Comparison of ENCODE assay signal across 10 mouse cellular contexts in the genomic region with DNA sequence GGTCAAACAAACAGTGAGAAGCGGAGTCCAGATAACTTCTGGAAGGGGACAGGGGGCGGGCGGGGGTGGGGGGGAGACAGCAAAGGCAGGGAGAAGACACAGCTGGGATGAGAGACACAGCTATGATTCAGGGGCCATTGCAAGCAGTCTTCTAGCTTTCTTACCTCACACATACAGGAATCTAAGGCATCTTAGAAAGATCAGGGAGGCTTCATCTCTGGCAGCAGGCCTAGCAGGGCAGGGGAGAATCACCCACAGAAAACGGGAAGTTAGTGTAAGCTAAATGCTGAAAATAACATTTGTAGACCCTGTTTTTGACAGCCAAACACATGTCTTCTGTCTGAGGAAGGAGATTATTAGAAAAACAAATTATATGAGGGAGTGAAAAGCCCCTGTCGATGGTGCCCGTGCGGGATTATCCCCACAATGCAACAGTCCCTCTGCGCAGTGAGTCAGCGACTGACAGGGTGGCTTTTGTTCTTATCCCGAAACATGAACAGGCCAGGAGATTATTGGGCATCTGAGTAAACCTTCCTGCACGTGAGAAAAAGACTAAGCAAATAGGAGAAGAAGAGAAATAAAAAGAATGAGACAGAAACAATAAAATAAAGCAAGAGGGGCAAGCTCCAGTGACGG.
DNase-seq lines count a peak whose midpoint lies in the region; ATAC-seq and TF ChIP-seq lines count a peak whose summit lies in the region.
"Had no signal": no experiment of that assay in that cellular context is flagged by ENCODE, and none has a peak within 500 bp of the region (broad histone marks: within the 10 kb centered on the region; RNA-seq: fewer than 3 reads in every experiment).

No protein-coding gene starts in this region.

- no peak for TF ChIP-seq CTCF in intestine, postnatal 0 days (IDR thresholded peaks at IDR 0.05; ENCODE audit: low read depth)
- no peak for TF ChIP-seq CTCF in Patski (IDR thresholded peaks at IDR 0.05)

- no peak overlapping the region for H3K9ac ChIP-seq in intestine, embryonic 14.5 days (ENCODE audit: low read length)
- no peak overlapping the region for H3K9ac ChIP-seq in intestine, postnatal 0 days (ENCODE audit: low read depth, low read length)
- H3K9ac ChIP-seq in intestine, embryonic 16.5 days (ENCODE audit: low read depth, low read length), result no peak overlapping the region

- H3K4me1 ChIP-seq in intestine, embryonic 14.5 days (replicated peaks; ENCODE audit: control insufficient read depth, insufficient read depth, low read length), result peaks cover 19% of the 10 kb centered on the region
- no peaks in the 10 kb centered on the region for H3K4me1 ChIP-seq in intestine, postnatal 0 days (replicated peaks; ENCODE audit: control insufficient read depth, insufficient read depth, low read length)
- H3K4me1 ChIP-seq in intestine, embryonic 16.5 days (ENCODE audit: control insufficient read depth, insufficient read depth, low read length), result peaks cover 11% of the 10 kb centered on the region

- POLR2A ChIA-PET in Patski (lab: Charles Lee), result no interaction called here

- no peaks in the 10 kb centered on the region for H3K9me3 ChIP-seq in intestine, embryonic 14.5 days (ENCODE audit: control insufficient read depth, low read length)
- H3K9me3 ChIP-seq in intestine, postnatal 0 days (ENCODE audit: control insufficient read depth), result no peaks in the 10 kb centered on the region
- no peaks in the 10 kb centered on the region for H3K9me3 ChIP-seq in intestine, embryonic 16.5 days (ENCODE audit: control insufficient read depth, low read length)

- 41% methylated on average over 12 of the region's 12 CpGs for WGBS in intestine, embryonic 14.5 days
- WGBS in intestine, postnatal 0 days, result 55% methylated on average over 12 of the region's 12 CpGs
- 48% methylated on average over 12 of the region's 12 CpGs for WGBS in intestine, embryonic 16.5 days

- no peak for DNase-seq in intestine, embryonic 14.5 days (ENCODE audit: low spot score)
- peak; percentile 49 for DNase-seq in A20 (ENCODE audit: low read depth, low spot score)
- no peak for DNase-seq in Patski (ENCODE audit: low read depth, low spot score)
- no peak for DNase-seq in adrenal gland, postnatal 25 days
- DNase-seq in right cerebral cortex, postnatal 10 days (ENCODE audit: low spot score in 2 of 2), result no peak
- no peak for DNase-seq in embryo, embryonic 10.5 days (ENCODE audit: low spot score)
- DNase-seq: lung, adult 2 months had no signal

- in situ Hi-C loops in Patski (cut with MboI; ENCODE audit: low pct_unique_long_range_greater_than_20kb), result loop anchor here (5.0 kb wide), 1 partner anchor 52 kb away; no protein-coding TSS in a partner anchor

- peak overlapping the region; percentile 75 for H3K27ac ChIP-seq in intestine, embryonic 14.5 days (ENCODE audit: low read depth)
- H3K27ac ChIP-seq in intestine, postnatal 0 days (ENCODE audit: low read depth, low read length), result no peak overlapping the region
- H3K27ac ChIP-seq in intestine, embryonic 16.5 days (ENCODE audit: low read length), result peak overlapping the region; percentile 69

- no peaks in the 10 kb centered on the region for H3K36me3 ChIP-seq in intestine, embryonic 14.5 days (ENCODE audit: control insufficient read depth, insufficient read depth, low read length)
- no peaks in the 10 kb centered on the region; the same call in 1 of the 2 replicates for H3K36me3 ChIP-seq in intestine, postnatal 0 days (ENCODE audit: control insufficient read depth, insufficient read depth)
- H3K36me3 ChIP-seq in intestine, embryonic 16.5 days (ENCODE audit: control insufficient read depth, insufficient read depth, low read length), result no peaks in the 10 kb centered on the region

- ATAC-seq in intestine, embryonic 14.5 days (replicated peaks; ENCODE audit: low FRiP score, low TSS enrichment, low read depth), result no peak; the same call in 1 of the 2 replicates
- ATAC-seq in intestine, postnatal 0 days, result no peak
- peak; percentile 60 for ATAC-seq in Patski
- peak; percentile 64 for ATAC-seq in intestine, embryonic 16.5 days
- ATAC-seq: activated CD4-positive, CD25-positive, alpha-beta regulatory T cell, adult 4 months had no signal

- no peak overlapping the region for H3K4me3 ChIP-seq in intestine, embryonic 14.5 days (ENCODE audit: low read depth, low read length)
- no peak overlapping the region for H3K4me3 ChIP-seq in intestine, postnatal 0 days (ENCODE audit: low read depth, low read length)
- H3K4me3 ChIP-seq in intestine, embryonic 16.5 days (ENCODE audit: low read length), result no peak overlapping the region

- CTCF ChIA-PET in Patski (lab: Charles Lee), result no interaction called here

- no peaks in the 10 kb centered on the region for H3K27me3 ChIP-seq in intestine, embryonic 14.5 days (replicated peaks; ENCODE audit: control insufficient read depth, insufficient read depth, low read length)
- no peaks in the 10 kb centered on the region for H3K27me3 ChIP-seq in intestine, postnatal 0 days (replicated peaks; ENCODE audit: control insufficient read depth, insufficient read depth, low read length)
- H3K27me3 ChIP-seq in Patski, result no peaks in the 10 kb centered on the region
- no peaks in the 10 kb centered on the region for H3K27me3 ChIP-seq in intestine, embryonic 16.5 days (replicated peaks; ENCODE audit: control insufficient read depth, insufficient read depth, low read length)

- H3K4me2 ChIP-seq in intestine, embryonic 14.5 days (ENCODE audit: low read length), result no peak overlapping the region
- no peak overlapping the region for H3K4me2 ChIP-seq in intestine, postnatal 0 days (replicated peaks; ENCODE audit: low read depth)
- H3K4me2 ChIP-seq in intestine, embryonic 16.5 days (ENCODE audit: low read depth, low read length), result no peak overlapping the region

Comparison
In these comparisons a context has a peak if more than half of its experiments do, and no peak if none do; other contexts are left out.
1. ATAC-seq: peak in Patski (single experiment) and intestine, embryonic 16.5 days (single experiment); none in intestine, embryonic 14.5 days (single experiment) and intestine, postnatal 0 days (single experiment).